Mouse (Mus musculus): ENCODE data around the gene Prkcq.

The Prkcq gene

DNA sequence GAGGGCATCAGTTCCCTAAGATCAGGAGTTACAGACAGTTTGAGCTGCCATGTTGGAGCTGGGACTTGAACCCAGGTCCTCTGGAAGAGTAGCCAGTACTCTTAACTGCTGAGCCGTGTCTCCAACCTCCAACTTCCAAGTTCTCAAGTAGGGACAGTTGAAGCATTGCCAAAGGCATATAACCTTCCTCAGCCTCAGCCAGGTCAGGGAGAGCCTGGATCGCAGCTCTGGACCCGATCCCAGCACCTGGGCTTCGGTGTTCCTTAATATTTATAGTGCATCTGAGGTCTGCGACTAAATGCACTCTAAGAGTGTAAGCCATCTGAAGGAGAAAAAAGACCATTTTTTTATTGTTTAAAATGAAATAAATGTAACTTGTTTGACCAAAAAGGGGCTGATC lies 12.1 kb downstream of the Prkcq start:
- in situ Hi-C loops (cut with MboI, MseI) = no loop called here

- in situ Hi-C loops (cut with MboI, MseI) = no loop called here
These were observed 14.7 kb downstream of the Prkcq start for GRCm38 (mm10) chr2:11186586-11186985.

DNA sequence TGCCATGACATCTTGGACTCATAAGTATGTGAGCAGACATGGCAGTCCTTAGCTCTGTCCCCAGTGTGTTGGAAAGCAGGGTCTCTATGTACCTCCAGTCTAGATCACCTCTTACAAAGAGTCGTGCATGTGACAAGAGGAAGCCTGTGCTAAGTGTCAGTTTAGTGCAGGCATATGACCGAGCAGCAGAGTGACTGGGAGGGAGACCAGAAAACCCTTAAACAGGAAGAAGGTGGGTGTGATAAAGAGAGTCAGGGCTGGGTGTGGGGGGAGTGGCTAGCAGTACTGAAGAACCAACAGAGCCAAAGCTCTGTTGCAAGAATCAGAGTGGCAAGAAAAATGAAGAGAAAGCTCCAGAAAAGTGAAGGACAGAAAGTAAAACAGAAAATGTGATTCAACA lies 15.3 kb downstream of the Prkcq start:
- in situ Hi-C loops (cut with MboI, MseI) = no loop called here

- in situ Hi-C loops (cut with MboI, MseI) = no loop called here
These were observed 16.4 kb downstream of the Prkcq start for GRCm38 (mm10) chr2:11188279-11188678.

- in situ Hi-C loops (cut with MboI, MseI) = no loop called here
These were observed 17.4 kb downstream of the Prkcq start for GRCm38 (mm10) chr2:11189150-11189767.

GRCm38 (mm10) chr2:11192281-11193098 lies 20.6 kb downstream of the Prkcq start:
- in situ Hi-C loops (cut with MboI, MseI) = no loop called here

DNA sequence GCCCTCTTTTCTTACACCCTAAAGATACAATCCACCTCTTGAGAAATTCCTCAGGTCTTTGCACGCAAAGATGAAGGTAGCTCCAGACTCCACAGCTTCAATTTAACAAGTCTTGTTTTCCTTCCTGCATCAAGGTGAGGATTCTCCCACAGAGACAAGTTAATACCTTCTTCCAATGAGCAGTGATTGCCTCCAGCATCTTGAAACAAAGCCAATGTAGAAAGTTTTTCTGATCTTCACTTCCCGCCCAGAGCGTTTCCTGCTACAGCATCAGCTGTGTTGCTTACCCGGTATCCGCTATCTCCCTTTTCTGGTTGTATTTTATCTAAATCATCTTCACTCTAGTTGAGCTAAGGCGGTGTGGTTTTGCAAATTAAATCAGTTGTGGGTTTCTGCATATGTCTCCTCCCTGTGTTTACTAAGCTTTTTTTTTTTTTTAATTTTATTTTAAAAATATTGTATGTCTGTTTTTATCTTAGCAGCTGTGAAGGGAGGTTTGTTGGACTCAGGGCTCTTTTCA lies 21.3 kb downstream of the Prkcq start:
- in situ Hi-C loops (cut with MboI, MseI) = no loop called here

- in situ Hi-C loops (cut with MboI, MseI) = no loop called here
These were observed 22.9 kb downstream of the Prkcq start for GRCm38 (mm10) chr2:11194732-11195340.

DNA sequence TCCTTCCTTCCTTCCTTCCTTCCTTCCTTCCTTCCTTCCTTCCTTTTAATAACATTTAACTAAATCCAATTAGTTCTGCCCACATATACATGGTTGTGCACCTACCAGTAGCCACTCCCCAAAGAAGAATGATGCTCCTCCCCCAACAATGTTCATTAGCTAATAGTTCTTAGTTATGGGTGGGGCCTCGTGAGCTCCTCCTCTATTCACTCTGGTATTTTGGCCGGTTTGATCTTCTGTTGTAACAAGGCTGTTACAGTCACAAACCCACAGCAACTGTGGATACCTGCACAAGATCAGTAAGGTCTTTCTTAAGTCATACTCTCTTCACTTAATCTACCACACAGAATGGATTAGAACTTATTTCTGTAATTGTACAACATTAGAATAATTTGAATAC lies 24.2 kb downstream of the Prkcq start:
- in situ Hi-C loops (cut with MboI, MseI) = no loop called here

GRCm38 (mm10) chr2:11196952-11197559 lies 25.1 kb downstream of the Prkcq start:
- in situ Hi-C loops (cut with MboI, MseI) = no loop called here

DNA sequence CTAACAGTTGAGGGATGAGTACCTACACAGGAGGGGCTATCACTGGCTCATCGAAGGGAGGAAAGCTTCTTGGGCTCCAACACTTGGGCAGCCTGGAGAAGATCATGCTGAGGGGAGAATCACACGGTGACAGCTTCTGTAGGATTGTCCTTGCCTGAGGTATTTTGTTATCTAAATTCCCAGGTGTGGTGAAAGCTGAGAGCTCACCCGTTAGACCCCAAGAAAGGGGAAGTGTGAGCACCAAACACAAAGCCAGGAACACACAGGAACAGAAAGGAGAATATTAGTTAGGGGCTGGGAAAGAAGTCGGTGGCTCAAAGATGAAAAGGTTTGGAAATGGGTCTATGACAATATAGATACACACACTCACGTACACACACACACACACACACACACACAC lies 27.7 kb downstream of the Prkcq start:
- in situ Hi-C loops (cut with MboI, MseI) = loop anchor here (5.0 kb wide), 1 partner anchor 68 kb away; no protein-coding TSS in a partner anchor

DNA sequence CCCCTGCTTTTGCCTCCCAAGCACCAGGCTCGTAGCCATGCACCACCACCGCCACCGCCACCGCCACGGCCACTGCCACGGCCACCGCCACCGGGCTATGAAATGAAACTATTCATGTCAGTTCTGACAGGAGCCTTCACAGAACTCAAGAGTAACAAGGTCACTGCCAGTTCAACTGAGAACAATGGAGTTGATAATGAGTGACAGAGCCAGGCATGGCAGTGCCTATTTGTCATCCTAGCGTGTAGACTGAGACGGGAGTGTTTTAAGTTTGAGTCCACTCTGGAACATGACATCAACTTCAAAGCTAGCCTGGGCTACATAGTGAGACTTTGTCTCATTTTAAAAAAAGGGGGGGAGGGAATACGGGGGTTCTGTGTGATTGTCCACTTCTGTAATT lies 30.9 kb downstream of the Prkcq start:
- in situ Hi-C loops (cut with MboI, MseI) = loop anchor here (5.0 kb wide), 1 partner anchor 64 kb away; no protein-coding TSS in a partner anchor

DNA sequence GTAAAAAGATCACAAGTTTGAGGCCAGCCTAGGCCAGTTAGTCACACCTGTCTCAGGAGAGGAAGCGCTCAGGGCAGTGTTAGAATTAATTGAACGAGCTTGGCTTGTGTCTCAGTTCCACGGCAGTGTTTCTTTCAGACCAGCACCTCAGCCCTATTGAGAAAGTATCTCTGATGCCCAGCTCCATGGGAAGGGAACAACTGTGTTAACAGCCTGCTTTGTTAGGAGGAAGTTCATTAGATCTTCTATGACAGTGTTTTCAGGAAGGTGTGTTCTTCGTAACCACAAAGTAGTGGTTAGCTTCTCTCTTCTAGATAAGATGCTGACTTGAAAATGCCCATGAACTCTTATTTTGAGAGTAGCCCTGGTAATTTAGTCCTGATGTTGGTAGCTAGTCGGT lies 31.4 kb downstream of the Prkcq start:
- in situ Hi-C loops (cut with MboI, MseI) = loop anchor here (5.0 kb wide), 1 partner anchor 64 kb away; no protein-coding TSS in a partner anchor

DNA sequence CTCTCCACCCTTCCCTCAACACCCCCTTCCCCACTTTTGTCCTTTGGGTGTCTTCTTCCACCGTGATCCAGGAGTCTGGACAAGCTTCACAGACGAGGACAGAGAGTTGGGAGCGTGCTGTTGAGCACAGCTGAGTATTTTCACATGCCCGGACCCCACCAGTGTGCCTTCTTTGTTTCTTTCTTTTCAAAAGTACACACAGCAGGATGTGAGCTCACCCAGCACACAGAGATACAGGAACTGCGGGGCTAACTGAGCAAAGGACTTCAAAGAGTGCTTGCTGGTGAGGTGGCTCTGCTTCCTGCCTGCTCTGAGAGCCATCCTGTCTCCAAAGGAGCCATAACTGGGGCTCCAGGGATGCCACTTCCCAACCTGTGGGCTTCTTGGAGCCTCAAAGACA lies 32.3 kb downstream of the Prkcq start:
- in situ Hi-C loops (cut with MboI, MseI) = loop anchor here (5.0 kb wide), 1 partner anchor 63 kb away; no protein-coding TSS in a partner anchor

GRCm38 (mm10) chr2:11204961-11205360 lies 33.1 kb downstream of the Prkcq start:
- in situ Hi-C loops (cut with MboI, MseI) = loop anchor here (5.0 kb wide), 1 partner anchor 62 kb away; no protein-coding TSS in a partner anchor

DNA sequence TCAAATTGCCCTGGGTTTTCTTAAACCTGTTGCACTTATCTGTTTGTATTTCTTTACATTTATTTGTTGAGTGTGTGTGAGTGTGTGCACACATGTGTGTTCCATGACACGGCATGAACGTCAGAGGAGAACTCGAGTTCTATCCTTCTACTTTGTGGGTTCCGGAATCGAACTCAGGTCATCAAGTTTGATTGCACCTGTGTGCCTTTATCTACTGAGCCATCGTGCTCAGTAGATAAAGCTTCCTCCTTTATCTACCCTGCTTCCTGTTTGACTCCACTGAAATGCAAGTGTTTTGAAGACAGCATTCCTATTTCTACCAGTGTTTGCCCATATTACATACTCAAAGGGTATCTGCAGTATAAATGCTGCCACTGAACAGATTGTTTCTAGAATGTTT lies 33.8 kb downstream of the Prkcq start:
- in situ Hi-C loops (cut with MboI, MseI) = no loop called here

GRCm38 (mm10) chr2:11208263-11208662 lies 36.4 kb downstream of the Prkcq start:
- in situ Hi-C loops (cut with MboI, MseI) = no loop called here

GRCm38 (mm10) chr2:11209335-11209734 lies 37.4 kb downstream of the Prkcq start:
- in situ Hi-C loops (cut with MboI, MseI) = no loop called here

GRCm38 (mm10) chr2:11210241-11210916 lies 38.5 kb downstream of the Prkcq start:
- in situ Hi-C loops (cut with MboI, MseI) = no loop called here

DNA sequence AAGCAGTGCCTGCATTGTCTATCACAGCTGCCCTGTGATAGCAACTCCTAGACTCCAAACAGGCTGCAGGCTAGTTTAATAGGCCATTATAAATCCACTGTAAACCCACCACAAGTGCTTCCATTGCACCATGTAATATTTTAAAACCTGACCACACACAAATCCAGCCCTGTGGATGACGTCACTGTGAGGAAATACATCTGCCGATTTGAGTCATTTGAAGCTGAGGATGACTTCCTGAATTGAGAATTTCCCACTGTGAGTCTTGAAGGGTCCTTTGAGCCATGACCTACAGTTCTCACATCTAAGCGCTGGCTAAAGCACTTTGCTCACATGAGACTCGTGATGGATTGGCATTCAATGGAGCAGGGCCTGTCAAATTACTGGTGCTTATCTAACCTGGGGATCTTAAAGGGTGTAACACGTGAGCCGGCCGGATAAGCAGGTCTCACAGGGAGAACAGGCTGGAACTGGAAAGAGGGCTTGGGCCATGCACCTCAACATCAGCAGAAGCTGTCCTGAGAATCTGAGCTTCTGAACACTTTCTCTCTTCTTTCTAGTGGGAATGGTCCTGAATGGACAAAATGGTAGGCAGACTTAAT lies 40.2 kb downstream of the Prkcq start:
- in situ Hi-C loops (cut with MboI, MseI) = no loop called here

GRCm38 (mm10) chr2:11216421-11216820 lies 44.5 kb downstream of the Prkcq start:
- in situ Hi-C loops (cut with MboI, MseI) = no loop called here
